Mouse (Mus musculus) right cerebral cortex, postnatal 25 days (tissue): Measurements from ENCODE around the gene Gm12695.

ENCODE experiments used
- DNase-seq: peaks from one replicate; pipeline ENCODE4 v3.0.0; 2022

The Gm12695 gene

DNA sequence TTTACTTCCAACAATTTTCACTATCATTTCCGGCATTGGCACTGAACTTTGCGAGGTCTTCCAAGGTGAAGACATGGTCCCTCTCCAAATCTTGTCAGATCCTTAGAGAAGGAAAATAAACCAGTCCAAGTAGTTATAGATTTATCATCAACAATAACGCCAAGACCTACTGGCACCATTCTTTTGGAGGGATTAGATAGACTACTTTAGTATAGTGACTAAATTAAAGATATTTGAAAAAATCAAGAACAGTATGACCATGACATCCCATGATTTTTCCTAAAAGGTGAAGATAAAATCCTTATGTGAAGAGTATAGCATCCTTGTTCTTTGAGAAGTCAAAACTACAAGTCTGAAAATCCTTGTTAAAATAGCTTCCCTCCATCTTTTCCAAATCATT is at the start of gene Gm12695:
TSS of gene Gm12695 (minus strand) at position 101 of the 400 bp plus-strand sequence.
- no peak for DNase-seq

DNA sequence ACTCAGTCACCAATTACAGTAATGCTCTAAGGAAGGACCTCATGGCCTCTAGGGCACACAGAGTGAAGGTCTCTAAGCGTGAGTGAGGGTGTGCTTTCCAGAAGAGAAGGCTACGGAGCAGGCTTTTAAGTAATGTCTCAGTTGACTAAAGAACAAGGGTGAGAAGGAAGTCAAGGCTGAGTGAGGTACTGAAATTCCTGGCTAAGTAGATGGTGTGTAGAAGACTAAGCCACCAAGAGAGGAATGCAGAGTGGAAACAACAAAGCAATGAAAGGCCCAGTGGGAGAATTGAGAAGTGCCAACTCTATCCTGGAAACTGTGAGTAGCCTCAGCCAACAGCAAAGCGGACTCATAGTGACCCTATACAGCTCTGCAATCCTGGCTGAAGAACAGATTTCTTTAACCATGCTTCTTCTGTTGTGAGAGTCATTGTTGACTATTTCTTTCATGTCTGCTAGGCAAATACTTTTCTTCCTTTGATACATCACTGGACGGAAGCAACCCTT is 40.6 kb upstream of the Gm12695 start:
- no peak for DNase-seq

GRCm38 (mm10) chr4:96806824-96807808 is 22.1 kb upstream of the Gm12695 start:
- DNase-seq, result no peak

- peak; percentile 20 for DNase-seq
These were observed 14.6 kb upstream of the Gm12695 start for GRCm38 (mm10) chr4:96799380-96800157.

DNA sequence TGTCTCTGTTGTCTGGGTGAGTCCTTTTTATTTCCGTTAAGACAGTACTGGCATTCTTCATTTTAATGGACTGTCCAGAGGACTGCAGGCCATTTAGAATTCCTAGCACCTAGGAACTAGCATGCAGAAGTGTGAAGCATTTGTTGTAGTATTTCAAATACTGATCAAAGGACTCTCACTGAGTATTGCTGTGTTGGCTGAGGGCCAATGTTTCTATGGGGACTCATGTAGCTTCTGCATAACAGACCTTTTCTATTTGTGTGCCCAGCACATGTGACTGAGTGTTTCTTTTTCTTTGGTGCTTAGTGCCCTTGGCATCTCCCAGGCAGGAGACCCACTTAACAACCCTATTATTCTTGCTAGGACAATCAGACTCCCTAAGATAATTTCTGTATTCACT is 12.6 kb upstream of the Gm12695 start:
- peak; percentile 7 for DNase-seq

GRCm38 (mm10) chr4:96791301-96791700 is 6.3 kb upstream of the Gm12695 start:
- no peak for DNase-seq

- no peak for DNase-seq
These were observed 4.9 kb upstream of the Gm12695 start for GRCm38 (mm10) chr4:96789905-96790304.

- no peak for DNase-seq
These were observed 1.6 kb upstream of the Gm12695 start for GRCm38 (mm10) chr4:96786610-96787009.

DNA sequence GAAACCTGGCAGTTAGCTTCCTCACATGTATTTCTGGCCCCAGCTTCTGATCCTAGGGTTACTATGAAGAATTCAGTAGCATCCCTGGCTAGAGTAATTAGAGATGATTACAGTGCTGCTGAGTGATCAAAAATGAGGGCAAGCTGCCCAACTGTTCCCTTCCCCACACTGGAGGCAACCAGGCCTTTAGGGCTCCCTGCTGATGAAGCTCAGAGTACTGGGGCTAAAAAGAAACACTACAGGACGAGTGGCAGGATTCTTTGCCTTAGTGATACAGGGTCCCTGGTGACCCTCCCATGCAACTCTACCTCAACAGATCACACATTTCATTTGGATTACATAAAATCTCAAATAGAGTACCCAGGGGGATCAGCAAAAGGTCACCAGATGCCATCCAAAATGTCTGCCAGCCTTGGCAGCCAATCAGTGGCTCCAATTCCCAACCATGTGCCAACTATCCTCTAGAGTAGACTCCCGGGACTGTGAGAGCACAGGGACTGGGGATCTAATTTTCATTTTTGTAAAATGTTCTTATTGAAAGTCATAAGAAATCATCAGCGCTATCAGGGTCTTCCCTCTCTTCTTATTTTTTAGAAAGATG is 11.9 kb downstream of the Gm12695 start:
- no peak for DNase-seq

DNA sequence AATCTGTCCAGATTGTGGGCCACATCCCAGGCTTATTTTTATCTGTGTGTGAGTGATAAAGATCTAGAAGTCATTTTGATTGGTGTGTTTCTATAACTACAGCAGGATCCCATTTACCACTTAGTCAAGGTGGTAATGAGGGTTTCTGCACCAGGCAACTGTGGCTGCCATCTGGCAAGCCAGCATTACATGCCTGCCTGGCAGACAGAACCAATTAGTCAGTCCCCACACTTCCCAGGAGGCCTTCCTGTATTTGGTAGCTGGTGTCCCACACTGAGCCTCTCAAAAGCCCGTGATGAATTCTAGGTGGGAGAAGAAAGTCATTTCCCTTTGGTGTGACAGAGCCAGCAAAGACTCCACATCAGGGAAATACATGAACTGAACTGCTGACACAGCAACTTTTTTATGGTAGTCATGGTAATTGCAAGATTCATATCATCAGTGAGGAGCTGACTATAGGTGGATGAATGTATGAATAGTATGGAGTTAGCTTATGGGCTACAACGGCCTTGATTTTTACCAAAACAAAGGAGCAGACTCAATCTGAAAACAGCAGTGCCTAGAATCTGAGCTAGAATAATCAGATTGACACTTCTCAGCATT is 18.5 kb downstream of the Gm12695 start:
- peak; percentile 31 for DNase-seq

- no peak for DNase-seq
These were observed 33.0 kb downstream of the Gm12695 start for GRCm38 (mm10) chr4:96751953-96752352.

GRCm38 (mm10) chr4:96740472-96740871 is 44.5 kb downstream of the Gm12695 start:
- DNase-seq, result no peak

- DNase-seq, result no peak
These were observed 55.7 kb downstream of the Gm12695 start for GRCm38 (mm10) chr4:96729256-96729655.

GRCm38 (mm10) chr4:96728211-96728610 is 56.8 kb downstream of the Gm12695 start:
- no peak for DNase-seq

- no peak for DNase-seq
These were observed 59.5 kb downstream of the Gm12695 start for GRCm38 (mm10) chr4:96725415-96726055.

- DNase-seq, result no peak
These were observed 62.7 kb downstream of the Gm12695 start for GRCm38 (mm10) chr4:96722301-96722700.

- DNase-seq, result peak; percentile 38
These were observed 65.7 kb downstream of the Gm12695 start for GRCm38 (mm10) chr4:96718977-96719966.

- no peak for DNase-seq
These were observed 66.5 kb downstream of the Gm12695 start for GRCm38 (mm10) chr4:96718503-96718902.

- DNase-seq, result peak; percentile 50
These were observed 79.6 kb downstream of the Gm12695 start for GRCm38 (mm10) chr4:96705281-96705951.

- DNase-seq, result no peak
These were observed 86.8 kb downstream of the Gm12695 start for GRCm38 (mm10) chr4:96698218-96698561.
